Mouse (Mus musculus) neural tube, embryonic 14.5 days (tissue): ENCODE measurements around the gene Slc8a3. TPM values are rescaled to one million over a fixed set of nuclear protein-coding genes. Genes with fewer than 3 reads are reported as not detected.
"Not testable (repeated sequence)": the region's sequence is repeated elsewhere in the genome, so short reads cannot be mapped to it uniquely, and the experiment has no call there.

Source experiments
- ATAC-seq: fragments of 200-750 bp; cut with Nextera tagmentation; 2 replicates; pipeline ENCODE4 v1.8.0; 2017; ENCODE audit warnings: low read depth, mild to moderate bottlenecking, moderate TSS enrichment, moderate library complexity
- H3K27ac ChIP-seq: fragments of 300-500 bp; sonication (generic); 2 replicates; pipeline ENCODE4 v1.5.1; 2014; ENCODE audit warnings: low read depth, mild to moderate bottlenecking, control low read depth, low read length, moderate library complexity, mixed read lengths
- H3K27me3 ChIP-seq: fragments of 300-500 bp; sonication (generic); 2 replicates; pipeline ENCODE4 v1.6.1; 2014; ENCODE audit warnings: low read length; ENCODE audit not compliant: control insufficient read depth, insufficient read depth
- H3K36me3 ChIP-seq: fragments of 300-500 bp; sonication (generic); 2 replicates; pipeline ENCODE4 v1.6.1; 2014; ENCODE audit warnings: low read length, mixed read lengths; ENCODE audit not compliant: control insufficient read depth, insufficient read depth
- H3K4me1 ChIP-seq: fragments of 300-500 bp; sonication (generic); 2 replicates; pipeline ENCODE4 v1.6.1; 2014; ENCODE audit warnings: low read length; ENCODE audit not compliant: control insufficient read depth, insufficient read depth
- H3K4me2 ChIP-seq: fragments of 300-500 bp; sonication (generic); 2 replicates; pipeline ENCODE4 v1.6.1; 2014; ENCODE audit warnings: mild to moderate bottlenecking, low read depth, low read length, control low read depth
- H3K4me3 ChIP-seq: fragments of 300-500 bp; sonication (generic); 2 replicates; pipeline ENCODE4 v1.5.1; 2014; ENCODE audit warnings: low read depth, low read length, control low read depth, mixed read lengths
- H3K9ac ChIP-seq: fragments of 300-500 bp; sonication (generic); replicated peaks from 2 replicates; pipeline ENCODE4 v1.6.1; 2014; ENCODE audit warnings: low read depth, mild to moderate bottlenecking, control low read depth, low read length, mixed read lengths
- H3K9me3 ChIP-seq: fragments of 300-500 bp; sonication (generic); 2 replicates; pipeline ENCODE4 v1.6.1; 2016; ENCODE audit warnings: low read length; ENCODE audit not compliant: control insufficient read depth
- WGBS: fragments of 180-500 bp; shearing (Covaris S2); extraction: QIAGEN DNeasy Blood & Tissue Kit; methylation state at CpG from one replicate; pipeline ENCODE4 v1.1.7; 2014; 5-methylcytosine and 5-hydroxymethylcytosine counted together
- polyA plus RNA-seq: library from polyadenylated mRNA; unstranded; fragments of >200 nt; fragmentation: Nextera tagmentation; extraction: Ambion mirVana; gene quantifications from 2 replicates; pipeline ENCODE4 v1.2.1, GENCODE M21; 2014

Gene Slc8a3
- 12.7 and 13.0 TPM in 2 replicates for polyA plus RNA-seq

DNA sequence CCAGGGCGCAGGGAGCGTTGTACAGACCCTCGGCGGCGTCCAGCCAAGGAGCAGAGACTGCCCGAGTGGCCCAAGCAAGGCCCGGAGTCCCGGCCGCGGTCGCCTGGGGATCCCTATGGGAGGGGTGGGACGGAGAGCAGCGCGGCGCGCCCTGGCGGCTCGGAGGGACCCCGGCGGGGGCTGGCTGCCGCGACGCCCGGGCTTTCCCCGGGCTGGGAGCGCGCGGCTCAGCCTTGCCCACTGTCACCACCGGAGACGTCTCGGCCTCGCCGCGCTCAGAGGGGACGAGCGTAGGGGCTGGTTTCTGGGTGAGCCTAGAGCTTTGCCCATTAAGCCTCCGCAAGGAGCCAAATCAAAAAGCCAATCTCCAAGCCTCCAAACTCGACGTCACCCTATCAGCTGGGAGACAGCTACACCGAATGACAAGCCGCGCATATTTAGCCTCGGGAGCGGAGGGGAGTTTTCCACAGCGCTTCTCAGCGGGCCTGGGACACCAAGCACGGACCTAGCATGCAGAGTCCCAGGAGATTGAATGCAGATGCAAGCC lies at the start of gene Slc8a3:
Gene Slc8a3 (minus strand): TSS at position 306 of the 547 bp plus-strand sequence.
- H3K9me3 ChIP-seq = no peaks in the 10 kb centered on the region
- H3K4me1 ChIP-seq = peaks cover 3% of the 10 kb centered on the region; the same call in 1 of the 2 replicates
- whole genome bisulfite sequencing = under 1% methylated on average over 47 of the region's 47 CpGs
- H3K36me3 ChIP-seq = no peaks in the 10 kb centered on the region
- H3K27ac ChIP-seq = peak within 1 kb of the TSS; percentile 91
- peak within 1 kb of the TSS; percentile 75 for H3K4me2 ChIP-seq
- H3K9ac ChIP-seq = peak within 1 kb of the TSS; percentile 89
- ATAC-seq = peak; percentile 76
- H3K4me3 ChIP-seq = peak within 1 kb of the TSS; percentile 63
- H3K27me3 ChIP-seq = no peaks in the 10 kb centered on the region

- ATAC-seq, H3K4me1 ChIP-seq, H3K27ac ChIP-seq, H3K4me2 ChIP-seq, H3K27me3 ChIP-seq, H3K9ac ChIP-seq, H3K4me3 ChIP-seq, H3K9me3 ChIP-seq, H3K36me3 ChIP-seq: not testable (repeated sequence)
- 84% methylated on average over 1 of the region's 1 CpGs for WGBS
Observed at GRCm38 (mm10) chr12:81379364-81379763, 46.4 kb upstream of the Slc8a3 start, which contains the start of gene Gm4787. Gene Gm4787, minus strand, starts transcription at chr12:81379464.

DNA sequence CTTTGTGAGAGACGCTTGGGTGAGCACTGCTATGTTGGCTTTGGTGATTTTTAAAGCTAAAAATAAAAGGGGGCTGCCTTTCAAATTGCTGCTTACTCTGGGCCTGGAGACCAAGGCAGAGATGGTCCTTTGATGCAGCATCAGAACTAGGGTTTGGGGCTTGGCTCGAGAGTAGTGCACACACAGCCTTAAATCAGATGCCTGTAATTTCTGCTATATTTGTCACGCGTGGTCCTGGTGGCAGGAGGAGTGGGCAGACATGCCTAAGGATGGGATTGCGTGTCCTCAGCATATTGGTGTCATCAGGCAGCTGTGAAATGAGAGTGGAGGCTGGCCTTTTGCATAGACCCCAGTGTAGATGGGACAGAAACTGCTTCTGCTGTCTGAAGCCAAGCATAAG lies 861 bp upstream of the Slc8a3 start:
- 59% methylated on average over 5 of the region's 5 CpGs for WGBS
- H3K9ac ChIP-seq = 0 out of 2 replicates have a peak overlapping the region, but pooled peaks have one; percentile 8
- peak overlapping the region; percentile 75 for H3K4me2 ChIP-seq
- H3K36me3 ChIP-seq = no peaks in the 10 kb centered on the region
- no peak for ATAC-seq
- H3K4me1 ChIP-seq = peaks cover 3% of the 10 kb centered on the region; the same call in 1 of the 2 replicates
- no peak overlapping the region for H3K27ac ChIP-seq
- no peaks in the 10 kb centered on the region for H3K9me3 ChIP-seq
- H3K27me3 ChIP-seq = no peaks in the 10 kb centered on the region
- H3K4me3 ChIP-seq = peak overlapping the region; percentile 63

GRCm38 (mm10) chr12:81331937-81332874 lies 774 bp downstream of the Slc8a3 start:
- no peaks in the 10 kb centered on the region for H3K9me3 ChIP-seq
- H3K27ac ChIP-seq = peak overlapping the region; percentile 91
- H3K36me3 ChIP-seq = no peaks in the 10 kb centered on the region
- peak overlapping the region; percentile 63 for H3K4me3 ChIP-seq
- ATAC-seq = peak; percentile 86
- H3K9ac ChIP-seq = peak overlapping the region; percentile 89
- no peaks in the 10 kb centered on the region for H3K27me3 ChIP-seq
- H3K4me1 ChIP-seq = peaks cover 3% of the 10 kb centered on the region; the same call in 1 of the 2 replicates
- H3K4me2 ChIP-seq = peak overlapping the region; percentile 75
- WGBS = under 1% methylated on average over 48 of the region's 54 CpGs

DNA sequence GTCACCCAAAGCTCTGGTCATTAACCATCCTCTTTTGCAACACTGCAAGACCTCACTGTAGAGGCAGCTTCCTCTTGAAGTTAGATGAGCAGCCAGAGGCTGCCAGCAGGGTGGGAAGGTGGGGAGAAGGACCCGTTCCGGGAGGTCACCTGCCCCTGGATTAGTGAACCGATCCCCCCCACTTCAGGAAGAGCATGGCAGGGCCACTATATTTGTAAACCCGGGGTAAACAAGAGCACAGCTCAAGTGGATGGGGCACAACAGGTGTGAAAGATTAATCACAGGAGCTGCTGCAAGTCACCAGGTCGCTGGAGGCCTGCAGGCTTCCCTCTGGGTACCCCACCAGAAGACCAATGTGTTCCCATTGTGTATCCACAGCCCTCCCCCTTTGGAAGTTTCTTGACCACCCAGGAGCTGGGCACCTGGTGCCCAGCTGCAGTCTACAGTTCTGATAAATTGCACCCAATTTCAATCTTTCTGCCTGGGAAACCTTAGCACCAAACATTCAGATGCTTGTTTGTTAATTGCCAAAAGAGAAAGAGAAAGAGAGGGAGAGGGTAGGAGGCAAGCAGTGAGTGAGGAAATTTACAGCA lies 1.8 kb downstream of the Slc8a3 start:
- H3K9me3 ChIP-seq = no peaks in the 10 kb centered on the region
- peak overlapping the region; percentile 72 for H3K27ac ChIP-seq
- WGBS = 35% methylated on average over 5 of the region's 5 CpGs
- H3K4me3 ChIP-seq = peak overlapping the region; percentile 63; the same call in 1 of the 2 replicates
- peak overlapping the region; percentile 35 for H3K9ac ChIP-seq
- H3K4me1 ChIP-seq = peaks cover 3% of the 10 kb centered on the region; the same call in 1 of the 2 replicates
- no peaks in the 10 kb centered on the region for H3K36me3 ChIP-seq
- H3K4me2 ChIP-seq = peak overlapping the region; percentile 75
- H3K27me3 ChIP-seq = no peaks in the 10 kb centered on the region
- ATAC-seq = no peak

DNA sequence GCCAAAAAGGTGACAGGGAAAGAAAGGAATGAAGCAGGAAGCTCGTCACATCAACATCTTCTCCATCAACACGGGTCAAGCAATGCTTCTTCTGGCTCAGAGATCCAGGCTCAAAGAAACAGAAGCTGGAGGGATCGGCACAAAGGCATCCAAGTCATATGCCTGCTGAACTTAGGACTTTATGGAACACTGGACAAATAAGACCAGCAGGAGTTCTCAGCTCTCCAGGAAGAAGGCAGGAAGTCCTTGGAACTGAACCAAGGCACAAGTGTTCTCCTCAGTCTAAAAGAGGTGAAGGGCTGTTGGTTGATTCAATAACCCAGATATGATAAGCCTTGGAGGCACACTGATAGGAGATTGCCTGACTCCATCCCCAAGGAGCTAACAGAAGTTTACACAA lies 8.0 kb downstream of the Slc8a3 start:
- H3K9ac ChIP-seq = no peak overlapping the region
- H3K9me3 ChIP-seq = no peaks in the 10 kb centered on the region
- ATAC-seq = no peak
- H3K27me3 ChIP-seq = no peaks in the 10 kb centered on the region
- no peak overlapping the region for H3K4me2 ChIP-seq
- no peak overlapping the region for H3K27ac ChIP-seq
- no peaks in the 10 kb centered on the region for H3K36me3 ChIP-seq
- 88% methylated on average over 3 of the region's 3 CpGs for WGBS
- 0 out of 2 replicates have a peak, but pooled peaks cover 4% of the 10 kb centered on the region for H3K4me1 ChIP-seq
- no peak overlapping the region for H3K4me3 ChIP-seq

GRCm38 (mm10) chr12:81324116-81324515 lies 8.9 kb downstream of the Slc8a3 start:
- H3K9ac ChIP-seq = no peak overlapping the region
- H3K27me3 ChIP-seq = no peaks in the 10 kb centered on the region
- 0 out of 2 replicates have a peak, but pooled peaks cover 4% of the 10 kb centered on the region for H3K4me1 ChIP-seq
- H3K9me3 ChIP-seq = no peaks in the 10 kb centered on the region
- WGBS = 97% methylated on average over 3 of the region's 3 CpGs
- no peak overlapping the region for H3K4me2 ChIP-seq
- no peak overlapping the region for H3K4me3 ChIP-seq
- no peaks in the 10 kb centered on the region for H3K36me3 ChIP-seq
- no peak overlapping the region for H3K27ac ChIP-seq
- no peak for ATAC-seq

DNA sequence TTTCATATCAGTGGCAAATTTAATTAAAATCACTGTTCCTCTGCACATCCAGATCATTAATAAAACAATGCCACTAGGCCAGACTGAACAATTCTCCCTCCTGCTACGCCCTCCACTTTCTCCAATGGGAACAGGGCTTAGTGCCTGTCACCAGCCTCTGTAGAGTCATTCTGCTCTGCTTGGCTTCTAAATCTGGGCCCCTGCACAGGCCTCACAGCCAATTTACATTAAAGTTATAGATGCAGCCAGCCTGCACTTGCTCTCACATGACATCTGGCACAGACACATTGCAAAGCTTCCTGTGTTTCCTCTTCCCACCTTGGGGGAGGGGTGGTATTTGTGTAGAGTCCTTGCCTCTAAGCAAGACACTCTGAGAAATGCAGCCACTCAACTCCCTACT lies 12.0 kb downstream of the Slc8a3 start:
- no peaks in the 10 kb centered on the region for H3K27me3 ChIP-seq
- H3K4me1 ChIP-seq = 0 out of 2 replicates have a peak, but pooled peaks cover 4% of the 10 kb centered on the region
- no peak overlapping the region for H3K9ac ChIP-seq
- 75% methylated on average over 1 of the region's 1 CpGs for WGBS
- H3K9me3 ChIP-seq = no peaks in the 10 kb centered on the region
- H3K4me2 ChIP-seq = no peak overlapping the region
- H3K36me3 ChIP-seq = no peaks in the 10 kb centered on the region
- ATAC-seq = no peak
- H3K27ac ChIP-seq = no peak overlapping the region
- no peak overlapping the region for H3K4me3 ChIP-seq
